ENCODE assay signal across 9 mouse cellular contexts in the genomic region with DNA sequence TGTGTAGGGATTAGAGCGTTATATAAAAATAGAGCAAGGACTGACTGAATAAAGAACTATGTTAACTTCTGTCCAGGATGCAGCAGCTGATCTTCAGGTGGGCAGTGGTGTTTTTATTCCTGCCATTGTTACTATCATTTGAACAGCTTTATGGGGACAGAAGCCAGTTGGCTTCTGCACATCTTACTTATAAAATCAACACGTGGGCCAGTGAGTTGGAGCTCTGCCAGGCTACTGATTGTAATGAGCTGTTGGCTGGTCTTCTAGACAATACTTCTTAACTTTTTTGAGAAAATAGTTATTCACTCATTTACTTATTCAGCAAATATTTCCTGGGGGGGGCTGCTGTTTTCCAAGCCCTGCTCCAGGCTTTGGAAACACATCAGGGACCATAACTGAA.
DNase-seq lines count a peak whose midpoint lies in the region; TF ChIP-seq lines count a peak whose summit lies in the region.
"Had no signal": no experiment of that assay in that cellular context is flagged by ENCODE, and none has a peak within 500 bp of the region (broad histone marks: within the 10 kb centered on the region; RNA-seq: fewer than 3 reads in every experiment).

No protein-coding gene starts in this region.

- peaks cover 5% of the 10 kb centered on the region; the same call in 1 of the 2 replicates for H3K4me1 ChIP-seq in kidney, adult 2 months (ENCODE audit: control insufficient read depth, insufficient read depth, low read length)

- no peak overlapping the region for H3K27ac ChIP-seq in kidney, adult 2 months (ENCODE audit: insufficient read depth, low read depth, low read length)
- H3K27ac ChIP-seq: midbrain, embryonic 12.5 days had no signal

- H3K27me3 ChIP-seq in kidney, adult 2 months (replicated peaks; ENCODE audit: control insufficient read depth, insufficient read depth, low read length): no peaks in the 10 kb centered on the region

- H3K36me3 ChIP-seq in kidney, adult 2 months (ENCODE audit: control insufficient read depth, insufficient read depth, low read length): no peaks in the 10 kb centered on the region
- H3K36me3 ChIP-seq: midbrain, embryonic 12.5 days had no signal

- H3K4me3 ChIP-seq in kidney, adult 2 months (ENCODE audit: insufficient read depth, low read depth, low read length): no peak overlapping the region
- H3K4me3 ChIP-seq: midbrain, embryonic 12.5 days had no signal

- no peak for TF ChIP-seq CTCF in kidney, adult 2 months (conservative IDR thresholded peaks at IDR 0.05; ENCODE audit: insufficient read depth, insufficient read length, low read depth, low read length)

- DNase-seq in kidney, adult 2 months: peak; percentile 65
- no peak for DNase-seq in kidney, adult 11 months
- peak; percentile 27 to 30 for DNase-seq in left cerebral cortex, postnatal 25 days (ENCODE audit: low spot score in 2 of 2)
- DNase-seq in left cerebral cortex, postnatal 10 days (ENCODE audit: extremely low spot score in 1 of 2, low spot score in 2 of 2): no peak
- DNase-seq in adipocyte (ENCODE audit: low spot score): peak; percentile 73
- DNase-seq in kidney, postnatal 4 days: peak; percentile 58 to 64
- no peak for DNase-seq in thymus, adult 18-20 months
- DNase-seq: gastrocnemius, postnatal 36 days had no signal

- TF ChIP-seq POLR2A in kidney, adult 2 months (IDR thresholded peaks at IDR 0.05; ENCODE audit: low read depth, low read length): no peak

- WGBS in kidney, adult 2 months: 54% methylated on average over 2 of the region's 2 CpGs

- intact Hi-C loops in left cerebral cortex, postnatal 25 days (cut with DNase I): loop anchor here (10.0 kb wide), 1 partner anchor 334 kb away; a partner anchor contains a TSS
- intact Hi-C loops in left cerebral cortex, postnatal 10 days (cut with DNase I): no loop called here

Comparison
In these comparisons a context has a peak if more than half of its experiments do, and no peak if none do; other contexts are left out.
1. DNase-seq: peak in kidney, adult 2 months (single experiment), left cerebral cortex, postnatal 25 days (2 of 2), adipocyte (single experiment) and kidney, postnatal 4 days (2 of 2); none in kidney, adult 11 months (single experiment), left cerebral cortex, postnatal 10 days (0 of 2) and thymus, adult 18-20 months (0 of 2).